Mouse (Mus musculus) heart, embryonic 16.5 days (tissue): ENCODE measurements around the gene Tubb4b. TPM values are rescaled to one million over a fixed set of nuclear protein-coding genes. Genes with fewer than 3 reads are reported as not detected.

Experiments used
- ATAC-seq: fragments of 200-750 bp; cut with Nextera tagmentation; replicated peaks from 2 replicates; pipeline ENCODE4 v1.8.0; 2017; ENCODE audit warnings: moderate number of reproducible peaks; ENCODE audit not compliant: insufficient read depth, low FRiP score; ENCODE audit errors: extremely low read depth
- H3K27ac ChIP-seq: fragments of 300-500 bp; sonication (generic); 2 replicates; pipeline ENCODE4 v1.5.1; 2014; ENCODE audit warnings: mild to moderate bottlenecking, low read length, control low read depth, moderate library complexity
- H3K27me3 ChIP-seq: fragments of 300-500 bp; sonication (generic); 2 replicates; pipeline ENCODE4 v1.6.1; 2014; ENCODE audit warnings: low read length, mixed read lengths; ENCODE audit not compliant: control insufficient read depth, insufficient read depth
- H3K36me3 ChIP-seq: fragments of 300-500 bp; sonication (generic); 2 replicates; pipeline ENCODE4 v1.6.1; 2014; ENCODE audit not compliant: control insufficient read depth, insufficient read depth
- H3K4me1 ChIP-seq: fragments of 300-500 bp; sonication (generic); 2 replicates; pipeline ENCODE4 v1.6.1; 2014; ENCODE audit warnings: low read length, mixed read lengths; ENCODE audit not compliant: control insufficient read depth, insufficient read depth
- H3K4me2 ChIP-seq: fragments of 300-500 bp; sonication (generic); 2 replicates; pipeline ENCODE4 v1.6.1; 2014; ENCODE audit warnings: low read depth, mild to moderate bottlenecking, control low read depth, low read length
- H3K4me3 ChIP-seq: fragments of 300-500 bp; sonication (generic); 2 replicates; pipeline ENCODE4 v1.5.1; 2014; ENCODE audit warnings: mild to moderate bottlenecking, control low read depth, low read length
- H3K9ac ChIP-seq: fragments of 300-500 bp; sonication (generic); 2 replicates; pipeline ENCODE4 v1.6.1; 2014; ENCODE audit warnings: low read length, control low read depth
- H3K9me3 ChIP-seq: fragments of 300-500 bp; sonication (generic); replicated peaks from 2 replicates; pipeline ENCODE4 v1.6.1; 2016; ENCODE audit warnings: low read length; ENCODE audit not compliant: control insufficient read depth
- WGBS: fragments of 180-500 bp; shearing (Covaris S2); extraction: QIAGEN DNeasy Blood & Tissue Kit; methylation state at CpG from one replicate; pipeline ENCODE4 v1.1.7; 2014; 5-methylcytosine and 5-hydroxymethylcytosine counted together
- polyA plus RNA-seq: library from polyadenylated mRNA; unstranded; fragments of >200 nt; fragmentation: Nextera tagmentation; extraction: Ambion mirVana; gene quantifications from 2 replicates; pipeline ENCODE4 v1.2.1, GENCODE M21; 2015

Gene Tubb4b
- polyA plus RNA-seq, 1 experiment from 2014 or later, result 482 TPM

DNA sequence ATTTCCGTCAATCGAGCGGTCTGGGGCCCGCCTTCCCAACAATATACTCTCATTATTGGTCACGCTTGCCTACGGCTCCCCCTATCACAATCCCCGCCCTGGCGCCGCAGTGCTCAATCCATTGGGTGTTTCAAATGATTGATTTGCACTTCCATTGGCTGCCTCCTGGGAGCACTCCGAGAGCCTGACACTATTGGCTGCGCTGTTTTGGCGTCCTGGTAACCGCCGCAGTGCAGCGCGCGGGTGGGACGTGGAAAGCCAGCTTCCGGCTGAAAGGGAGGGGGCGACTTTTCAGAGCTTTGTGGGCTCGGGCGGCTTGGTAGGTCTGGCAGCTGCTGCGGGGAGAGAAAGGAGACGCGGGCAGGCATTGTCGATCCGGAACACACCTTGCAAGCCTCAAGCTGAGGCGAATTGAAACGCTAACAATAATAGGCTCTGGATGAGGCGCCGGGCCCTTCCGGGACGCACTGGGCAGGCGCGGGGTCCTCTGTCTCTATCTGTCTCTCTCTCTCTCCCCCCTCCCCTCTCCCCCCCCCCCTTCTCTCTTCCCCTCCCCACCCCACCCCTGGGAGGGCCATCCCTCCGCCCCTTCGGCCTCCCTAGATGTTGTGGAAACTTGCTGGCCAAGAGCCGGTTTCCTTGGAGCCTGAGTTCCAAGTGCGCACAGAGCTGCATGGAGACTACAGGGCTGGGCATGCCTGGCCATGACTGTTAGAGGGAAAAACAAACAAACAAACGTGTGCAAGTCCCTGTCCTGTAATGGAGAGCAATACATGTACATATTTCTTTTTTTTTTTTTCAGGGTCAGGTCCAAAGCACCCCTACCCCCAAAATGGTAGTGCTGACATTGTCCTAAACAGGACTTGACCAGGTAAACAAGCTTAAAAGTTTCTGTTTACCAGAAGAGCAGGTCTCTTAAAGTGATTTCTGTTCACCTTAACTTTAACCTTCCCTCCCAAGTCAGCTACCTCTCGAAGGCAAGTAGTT is 557 bp upstream of the Tubb4b start:
- Histone ChIP-seq H3K4me3 (peak overlapping the region; percentile 80), H3K9ac (peak overlapping the region; percentile 81), H3K27ac (peak overlapping the region; percentile 99), H3K4me2 (peak overlapping the region; percentile 65), H3K27me3 (no peaks in the 10 kb centered on the region), H3K4me1 (peaks cover 12% of the 10 kb centered on the region), H3K36me3 (peaks cover 7% of the 10 kb centered on the region; the same call in 1 of the 2 replicates), H3K9me3 (no peaks in the 10 kb centered on the region)
- 2% methylated on average over 41 of the region's 41 CpGs for whole genome bisulfite sequencing
- ATAC-seq, result peak; percentile 93

DNA sequence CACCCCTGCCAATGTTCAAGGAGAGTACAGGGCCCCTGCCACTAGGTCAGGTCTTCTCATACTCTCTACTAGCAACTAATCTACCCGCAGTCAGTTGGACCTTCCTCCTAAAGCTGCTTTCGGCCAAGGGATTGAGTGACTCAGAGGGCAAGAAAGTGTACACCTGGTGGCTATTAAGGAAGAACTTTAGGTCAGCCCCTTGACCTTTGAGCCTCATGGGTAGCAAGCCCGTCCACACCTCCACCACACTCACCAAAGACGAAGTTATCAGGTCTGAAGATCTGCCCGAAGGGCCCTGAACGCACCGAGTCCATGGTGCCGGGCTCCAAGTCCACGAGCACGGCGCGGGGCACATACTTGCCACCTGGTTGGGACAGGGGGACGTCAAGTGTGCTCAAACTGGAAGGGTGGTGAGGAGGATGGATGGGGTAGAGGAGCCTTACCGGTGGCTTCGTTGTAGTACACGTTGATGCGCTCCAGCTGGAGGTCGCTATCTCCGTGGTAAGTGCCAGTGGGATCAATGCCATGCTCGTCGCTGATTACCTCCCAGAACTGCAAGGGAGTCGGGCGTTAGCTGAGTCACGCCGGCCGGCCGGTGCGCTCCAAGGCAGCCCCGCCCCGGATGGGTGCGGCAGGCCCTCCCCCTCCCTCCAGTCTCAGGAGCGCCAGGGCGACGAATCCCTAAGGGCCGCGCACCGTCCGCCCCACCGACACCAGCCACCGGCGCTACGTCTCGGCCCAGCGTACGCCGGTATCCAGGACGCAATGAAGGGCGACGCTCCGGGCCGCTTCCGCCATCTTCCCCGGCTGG is 616 bp downstream of the Tubb4b start:
- H3K36me3 ChIP-seq, result peaks cover 7% of the 10 kb centered on the region; the same call in 1 of the 2 replicates
- no peaks in the 10 kb centered on the region for H3K27me3 ChIP-seq
- peak overlapping the region; percentile 89 for H3K9ac ChIP-seq
- 1% methylated on average over 52 of the region's 53 CpGs for WGBS
- H3K4me2 ChIP-seq, result peak overlapping the region; percentile 98
- peak overlapping the region; percentile 94 for H3K27ac ChIP-seq
- peak; percentile 33 for ATAC-seq
- peaks cover 12% of the 10 kb centered on the region for H3K4me1 ChIP-seq
- H3K9me3 ChIP-seq, result no peaks in the 10 kb centered on the region
- H3K4me3 ChIP-seq, result peak overlapping the region; percentile 80

DNA sequence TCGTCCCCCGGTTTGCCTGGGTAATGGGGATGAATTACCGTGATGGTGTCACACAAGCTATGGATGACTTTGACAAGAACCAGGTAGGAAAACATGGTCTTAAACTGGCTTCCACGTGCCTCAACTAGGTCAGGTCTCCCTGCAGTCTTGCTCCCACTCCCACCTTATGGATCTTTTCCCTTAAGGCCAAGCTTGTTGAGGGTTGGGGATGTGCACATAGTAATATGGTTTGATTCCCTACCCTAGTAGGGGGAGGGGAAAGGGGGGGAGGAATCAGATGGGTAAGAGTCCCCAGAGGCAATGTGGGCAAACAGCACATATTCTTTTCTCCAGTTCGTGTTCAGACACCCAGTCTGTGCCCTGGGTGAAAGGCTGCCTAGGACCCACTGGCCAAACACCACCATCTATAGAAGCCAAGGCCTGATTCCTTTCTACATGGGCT is 3.1 kb downstream of the Tubb4b start:
- 70% methylated on average over 5 of the region's 5 CpGs for WGBS
- Histone ChIP-seq H3K27me3 (no peaks in the 10 kb centered on the region), H3K4me1 (peaks cover 12% of the 10 kb centered on the region), H3K27ac (no peak overlapping the region), H3K9ac (no peak overlapping the region), H3K4me2 (no peak overlapping the region), H3K36me3 (peaks cover 7% of the 10 kb centered on the region; the same call in 1 of the 2 replicates), H3K4me3 (no peak overlapping the region), H3K9me3 (no peaks in the 10 kb centered on the region)
- no peak for ATAC-seq

- Histone ChIP-seq H3K36me3 (peaks cover 7% of the 10 kb centered on the region; the same call in 1 of the 2 replicates), H3K27me3 (no peaks in the 10 kb centered on the region), H3K4me3 (no peak within 1 kb of the TSS), H3K4me2 (no peak within 1 kb of the TSS), H3K27ac (no peak within 1 kb of the TSS), H3K4me1 (peaks cover 4% of the 10 kb centered on the region), H3K9me3 (no peaks in the 10 kb centered on the region), H3K9ac (no peak within 1 kb of the TSS)
- no peak for ATAC-seq
Observed at GRCm38 (mm10) chr2:25218445-25218844, 6.1 kb downstream of the Tubb4b start, which contains the start of gene Fam166a. TSS of gene Fam166a (plus strand) at chr2:25218745.

GRCm38 (mm10) chr2:25217666-25218065 is 6.8 kb downstream of the Tubb4b start:
- no peak overlapping the region for H3K4me2 ChIP-seq
- H3K27ac ChIP-seq, result no peak overlapping the region
- H3K4me3 ChIP-seq, result no peak overlapping the region
- no peaks in the 10 kb centered on the region for H3K4me1 ChIP-seq
- 57% methylated on average over 2 of the region's 2 CpGs for WGBS
- H3K27me3 ChIP-seq, result no peaks in the 10 kb centered on the region
- peaks cover 5% of the 10 kb centered on the region; the same call in 1 of the 2 replicates for H3K36me3 ChIP-seq
- no peak overlapping the region for H3K9ac ChIP-seq
- no peak for ATAC-seq
- H3K9me3 ChIP-seq, result no peaks in the 10 kb centered on the region

- Histone ChIP-seq H3K9me3 (no peaks in the 10 kb centered on the region), H3K36me3 (no peaks in the 10 kb centered on the region), H3K27me3 (no peaks in the 10 kb centered on the region), H3K4me3 (no peak within 1 kb of the TSS), H3K4me2 (no peak within 1 kb of the TSS), H3K9ac (no peak within 1 kb of the TSS), H3K27ac (no peak within 1 kb of the TSS), H3K4me1 (peaks cover 10% of the 10 kb centered on the region)
- ATAC-seq, result no peak
- WGBS, result 72% methylated on average over 3 of the region's 3 CpGs
Observed at GRCm38 (mm10) chr2:25214444-25214843, 10.1 kb downstream of the Tubb4b start, which contains the start of gene Stpg3. TSS of gene Stpg3 (minus strand) at chr2:25214637.

GRCm38 (mm10) chr2:25213266-25213865 is 11.1 kb downstream of the Tubb4b start:
- WGBS, result 63% methylated on average over 23 of the region's 23 CpGs
- H3K9me3 ChIP-seq, result no peaks in the 10 kb centered on the region

DNA sequence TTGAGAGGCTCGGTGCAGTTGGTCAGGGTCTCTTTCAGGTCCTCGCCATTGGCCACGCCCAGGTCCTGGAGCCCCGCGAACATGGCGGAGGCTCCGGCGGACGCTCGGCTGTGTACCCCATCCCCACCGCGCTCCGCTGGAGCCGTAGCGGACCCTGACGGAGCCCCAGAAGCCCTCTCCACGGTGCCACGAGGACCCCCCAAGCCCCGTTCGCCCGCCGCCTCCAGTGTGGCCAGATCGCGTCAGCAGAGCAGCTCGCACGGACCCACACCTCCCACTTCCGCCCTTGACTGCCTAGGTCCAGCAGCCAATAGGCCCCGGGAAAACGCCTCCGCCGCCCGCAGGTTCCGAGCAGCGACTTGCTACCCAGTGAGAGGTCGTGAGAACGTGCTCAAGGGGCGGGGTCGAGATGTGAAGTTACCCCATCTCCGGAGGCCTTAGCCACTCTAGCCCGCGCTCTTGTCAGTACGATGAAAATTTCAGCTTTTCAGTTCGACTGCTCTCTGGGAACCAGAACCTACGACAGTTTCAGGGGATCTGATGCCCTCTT is 13.3 kb downstream of the Tubb4b start, which contains the start of gene Nelfb:
Gene Nelfb (minus strand): TSS at position 369 of the 550 bp plus-strand sequence.
- H3K27ac ChIP-seq, result peak within 1 kb of the TSS; percentile 91
- peak; percentile 97 for ATAC-seq
- H3K9me3 ChIP-seq, result no peaks in the 10 kb centered on the region
- WGBS, result under 1% methylated on average over 44 of the region's 44 CpGs
- peak within 1 kb of the TSS; percentile 94 for H3K9ac ChIP-seq
- no peaks in the 10 kb centered on the region for H3K27me3 ChIP-seq
- peaks cover 2% of the 10 kb centered on the region for H3K36me3 ChIP-seq
- H3K4me1 ChIP-seq, result peaks cover 10% of the 10 kb centered on the region
- peak within 1 kb of the TSS; percentile 94 for H3K4me3 ChIP-seq
- H3K4me2 ChIP-seq, result peak within 1 kb of the TSS; percentile 96

More at GRCm38 (mm10) chr2:25213266-25213865, 11.1 kb downstream of the Tubb4b start:
- Histone ChIP-seq H3K27me3 (no peaks in the 10 kb centered on the region), H3K9ac (no peak overlapping the region), H3K4me3 (no peak overlapping the region), H3K4me1 (peaks cover 10% of the 10 kb centered on the region), H3K36me3 (no peaks in the 10 kb centered on the region), H3K4me2 (no peak overlapping the region), H3K27ac (no peak overlapping the region)
- ATAC-seq, result no peak
